Mouse (Mus musculus) C2C12 (cell line): ENCODE results near the gene Retreg1.

ENCODE experiments used
- CTCF ChIP-seq: IDR thresholded peaks from one replicate; pipeline ENCODE4 v1.5.1; 2011; ENCODE audit not compliant: control insufficient read depth, insufficient read depth, insufficient read length
- MYOG ChIP-seq: IDR thresholded peaks from one replicate; pipeline ENCODE4 v1.6.1; 2011; ENCODE audit not compliant: control insufficient read depth, insufficient read length; ENCODE audit errors: extremely low read depth

DNA sequence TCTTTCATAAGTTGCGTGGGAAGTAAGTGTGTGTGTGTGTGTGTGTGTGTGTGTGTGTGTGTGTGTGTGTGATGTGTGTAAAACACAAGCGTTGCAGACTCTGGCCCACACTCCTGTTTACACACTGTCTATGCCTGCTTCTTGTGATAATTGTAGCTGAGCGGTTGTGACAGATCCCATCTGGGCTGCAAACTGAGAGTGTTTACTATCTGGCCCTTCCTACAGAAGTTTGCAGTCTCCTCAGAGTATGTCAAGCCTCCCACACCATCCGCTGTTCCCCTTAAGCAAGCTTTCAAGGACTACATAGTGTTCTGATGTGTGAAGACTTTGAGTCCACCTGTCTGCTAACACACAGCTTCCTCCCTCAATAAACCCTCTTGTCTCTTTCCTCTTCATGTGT is 83.2 kb downstream of the Retreg1 start:
- TF ChIP-seq CTCF (no peak), MYOG (no peak)
